Mouse (Mus musculus): ENCODE data around the gene Meis1.

DNA sequence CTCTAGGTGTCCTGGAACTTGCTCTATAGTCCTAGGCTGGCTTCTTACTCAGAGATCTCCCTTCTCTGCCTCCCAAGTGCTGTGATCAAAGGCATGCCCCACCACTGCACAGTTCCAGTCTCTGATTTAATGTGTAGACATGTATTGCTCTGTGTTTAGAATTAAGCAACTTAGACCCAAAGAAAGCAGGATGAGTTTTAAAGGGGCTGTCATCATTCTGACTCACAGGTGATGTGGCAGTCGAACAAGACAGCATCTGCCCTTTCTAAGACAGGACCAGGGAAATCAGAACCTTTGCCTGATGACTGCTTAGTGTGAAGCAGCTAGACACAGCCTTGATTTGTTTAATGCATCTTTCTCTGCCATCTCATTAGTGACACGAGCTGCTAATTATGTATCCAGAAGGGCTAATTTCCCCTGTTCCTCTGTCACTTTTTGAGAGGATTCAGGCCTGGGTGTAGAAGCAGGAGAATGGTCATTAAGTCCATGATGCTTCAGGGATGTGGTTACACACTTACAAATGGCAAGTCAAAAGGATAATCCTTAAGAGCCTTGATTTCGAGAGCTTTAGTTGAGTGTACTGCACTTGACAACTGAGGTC lies 99.5 kb downstream of the Meis1 start:
- TF ChIP-seq POLR2A (IDR thresholded peaks at IDR 0.05; ENCODE audit: low read depth, low read length): no peak
- TF ChIP-seq CTCF (IDR thresholded peaks at IDR 0.05; ENCODE audit: borderline replicate concordance, insufficient read depth, low read length): no peak

Data from embryonic fibroblast, embryonic 13.5 days (primary cell).